Mouse (Mus musculus) lung, postnatal 0 days (tissue): Measurements from ENCODE around the gene Gm10521.

ENCODE experiments used
- CTCF ChIP-seq: IDR thresholded peaks from 2 replicates; pipeline ENCODE4 v1.5.1; 2016; ENCODE audit warnings: antibody characterized with exemption, mild to moderate bottlenecking
- EP300 ChIP-seq: IDR thresholded peaks from 2 replicates; pipeline ENCODE4 v1.6.1; 2016; ENCODE audit warnings: antibody characterized with exemption, mild to moderate bottlenecking, control low read depth

GRCm38 (mm10) chr1:171849454-171849853, 46.0 kb upstream of the Gm10521 start:
- TF ChIP-seq CTCF (no peak), EP300 (0 out of 2 replicates have a peak, but pooled peaks have one; percentile 8)
